Mouse (Mus musculus) embryonic stem cell, embryonic (primary cell): ENCODE measurements around the gene Ppox.

Source experiments
- CTCF ChIA-PET, 4 experiments: fragments of 300-600 bp in 2 of 4; fragments of 350-600 bp in 2 of 4; sonication (Branson Sonifier 250); formaldehyde crosslinking; loops; one replicate each; lab custom pipeline; 2022; ENCODE audit warnings: inconsistent platforms in 2 of 4; lab: Charles Lee
- POLR2A ChIA-PET, 4 experiments: fragments of 300-600 bp in 2 of 4; fragments of 350-600 bp in 2 of 4; sonication (Branson Sonifier 250); formaldehyde crosslinking; loops; one replicate each; lab custom pipeline; 2022; ENCODE audit warnings: antibody characterized with exemption in 4 of 4, inconsistent platforms in 1 of 4; lab: Charles Lee

Ppox gene

DNA sequence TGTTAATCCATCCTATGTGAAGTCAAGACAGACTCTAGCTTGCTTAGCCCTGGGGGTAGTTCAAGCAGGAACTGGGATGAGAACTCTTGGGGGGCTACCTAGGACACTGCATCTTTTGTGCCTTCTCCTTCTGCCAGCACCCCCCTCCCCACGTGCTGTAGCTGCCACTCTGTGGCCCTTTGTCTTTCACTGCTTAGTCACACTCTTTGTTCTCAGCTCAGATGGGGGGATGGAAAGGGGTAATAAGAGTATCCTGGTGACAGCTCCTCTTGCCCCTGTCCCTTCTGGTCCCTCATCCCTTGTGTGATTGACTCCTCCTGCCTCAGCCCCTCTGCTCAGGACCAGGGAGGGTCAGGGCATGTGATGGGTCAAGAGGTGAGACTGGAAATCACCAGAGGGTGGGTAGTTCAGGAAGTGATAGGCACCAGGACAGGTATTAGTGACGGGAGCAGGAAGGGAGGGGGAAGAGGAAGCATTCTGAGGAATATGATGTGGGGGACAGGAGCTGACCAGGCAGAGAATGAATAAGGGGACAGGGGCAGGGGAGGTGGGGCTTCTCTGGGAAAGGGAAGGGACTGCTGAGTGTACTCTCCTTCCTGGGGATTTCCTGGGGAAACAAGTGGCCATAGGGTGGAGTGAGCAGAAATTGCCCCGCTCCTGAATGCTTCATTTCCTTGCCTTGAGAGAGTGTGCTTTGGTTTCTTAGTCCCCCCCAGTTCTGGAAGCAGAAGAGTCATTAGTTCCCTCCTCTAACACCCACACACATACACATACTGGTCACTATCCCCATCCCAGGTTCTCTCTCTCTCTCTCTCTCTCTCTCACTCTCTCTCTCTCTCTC lies 32.4 kb downstream of the Ppox start:
- POLR2A ChIA-PET: interaction anchor here in 3 of 4 experiments (0.5 to 3.4 kb wide), 13 partner anchors 9 to 160 kb away, joined by 3 to 21 read pairs (median 3); partner anchors contain the start of genes B4galt3 (in 2 of the 3) and Usp21 (in 1 of the 3)
- CTCF ChIA-PET: interaction anchor here in 3 of 4 experiments (0.6 to 1.4 kb wide), 6 partner anchors 10 to 254 kb away, joined by 3 to 4 read pairs (median 3); partner anchors contain the start of gene Ppox (in 1 of the 3)

DNA sequence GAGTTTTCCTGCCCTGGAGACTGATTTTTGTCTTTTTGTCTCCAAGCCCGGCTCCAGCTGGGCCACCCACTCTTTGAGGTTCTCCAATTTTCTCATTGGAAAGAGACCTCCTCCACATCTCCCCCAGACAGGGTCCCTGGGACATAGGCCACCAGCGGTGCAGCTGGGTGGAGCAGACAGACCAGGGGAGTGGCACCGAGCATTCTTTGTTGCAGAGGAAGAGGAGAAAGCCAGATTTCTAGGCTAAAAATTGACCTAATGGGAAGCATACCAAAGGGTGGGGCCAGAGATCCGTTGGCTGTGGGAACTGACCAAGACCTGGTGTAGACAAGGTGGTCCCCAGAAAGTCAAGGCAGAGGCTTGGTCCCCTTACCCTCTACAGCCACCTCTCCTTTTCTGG lies 33.1 kb downstream of the Ppox start:
- POLR2A ChIA-PET: interaction anchor here in 2 of 4 experiments (0.5 to 3.1 kb wide), 9 partner anchors 10 to 137 kb away, joined by 3 to 14 read pairs (median 3); partner anchors contain the start of genes B4galt3 (in 1 of the 2) and Usp21 (in 1 of the 2)

DNA sequence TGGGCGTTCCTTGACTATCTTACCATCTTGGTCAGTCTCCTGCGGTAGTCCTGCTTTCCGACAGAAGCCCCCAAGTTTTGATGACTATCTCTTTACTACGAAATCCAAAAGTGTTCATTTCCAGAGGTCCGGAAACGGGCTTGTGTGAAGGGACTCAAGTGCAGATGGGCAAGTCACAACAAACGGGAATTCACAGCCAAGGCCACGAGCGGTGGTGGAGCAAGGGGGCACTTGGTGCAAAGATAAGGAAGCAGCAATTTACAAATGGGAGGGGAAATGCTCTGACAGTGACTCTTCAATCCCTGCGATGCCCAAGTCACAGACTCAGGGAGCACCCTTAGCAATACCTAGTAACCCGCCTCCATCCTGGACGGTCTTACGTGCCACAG lies 33.5 kb downstream of the Ppox start:
- ChIA-PET POLR2A (interaction anchor here (0.6 to 3.1 kb wide), 14 partner anchors 9 to 136 kb away, joined by 3 to 14 read pairs (median 5); partner anchors contain the start of genes B4galt3 (in 2 of the 4), Ppox (in 2 of the 4) and Pcp4l1 (in 1 of the 4)), CTCF (interaction anchor here in 3 of 4 experiments (0.6 to 1.6 kb wide), 22 partner anchors 9 to 159 kb away, joined by 3 to 14 read pairs (median 3); partner anchors contain the start of genes B4galt3 (in 1 of the 3), Ppox (in 1 of the 3) and Tomm40l (in 1 of the 3))

More for the DNA sequence above, 33.1 kb downstream of the Ppox start:
- CTCF ChIA-PET: interaction anchor here in 3 of 4 experiments (0.6 to 1.6 kb wide), 9 partner anchors 9 to 254 kb away, joined by 3 to 8 read pairs (median 3); partner anchors contain the start of genes Ppox (in 1 of the 3) and Tomm40l (in 1 of the 3)

DNA sequence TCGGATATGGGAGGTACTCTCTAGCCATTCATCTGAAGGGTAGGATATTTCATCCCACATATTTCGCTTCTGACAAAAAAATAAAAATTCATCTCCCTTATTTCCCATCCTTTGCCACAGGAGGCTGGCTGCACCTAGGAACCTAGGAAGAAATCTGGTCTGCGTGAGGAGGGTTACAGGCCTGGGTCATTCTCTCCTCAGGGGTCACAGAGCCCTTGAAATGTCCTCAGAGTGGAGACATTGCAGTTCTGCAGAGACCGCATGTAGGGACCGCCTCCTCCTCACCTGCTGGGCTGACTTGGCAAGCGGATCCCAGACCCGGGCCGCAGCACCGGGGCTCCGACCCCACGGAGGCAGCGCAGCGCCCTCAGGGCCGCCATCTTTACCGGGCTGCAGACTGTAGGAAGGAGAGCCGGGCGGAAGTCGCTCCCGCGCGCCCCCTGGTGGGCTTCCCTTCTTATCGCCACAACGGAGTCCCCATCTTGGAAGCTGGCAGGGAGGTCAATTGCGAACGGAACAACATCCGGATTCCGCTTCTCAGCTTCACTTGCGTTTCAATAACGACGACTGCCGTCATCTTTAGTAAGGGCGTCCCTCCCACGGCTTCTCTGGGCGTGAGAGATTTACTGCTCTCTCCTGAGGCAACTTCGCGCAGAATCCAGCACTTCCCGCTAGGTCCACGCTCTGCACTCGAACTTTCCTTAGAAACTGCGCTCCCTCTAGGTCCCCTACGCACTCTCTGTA lies 34.1 kb downstream of the Ppox start:
- CTCF ChIA-PET: interaction anchor here in 3 of 4 experiments (0.6 to 1.6 kb wide), 22 partner anchors 8 to 158 kb away, joined by 3 to 14 read pairs (median 3); partner anchors contain the start of genes B4galt3 (in 1 of the 3), Ppox (in 1 of the 3) and Tomm40l (in 1 of the 3)
- POLR2A ChIA-PET: interaction anchor here (0.6 to 3.1 kb wide), 19 partner anchors 9 to 1278 kb away, joined by 3 to 14 read pairs (median 4); partner anchors contain the start of genes Ppox (in 3 of the 4), B4galt3 (in 2 of the 4), Pcp4l1 (in 1 of the 4) and Usp21 (in 1 of the 4)

DNA sequence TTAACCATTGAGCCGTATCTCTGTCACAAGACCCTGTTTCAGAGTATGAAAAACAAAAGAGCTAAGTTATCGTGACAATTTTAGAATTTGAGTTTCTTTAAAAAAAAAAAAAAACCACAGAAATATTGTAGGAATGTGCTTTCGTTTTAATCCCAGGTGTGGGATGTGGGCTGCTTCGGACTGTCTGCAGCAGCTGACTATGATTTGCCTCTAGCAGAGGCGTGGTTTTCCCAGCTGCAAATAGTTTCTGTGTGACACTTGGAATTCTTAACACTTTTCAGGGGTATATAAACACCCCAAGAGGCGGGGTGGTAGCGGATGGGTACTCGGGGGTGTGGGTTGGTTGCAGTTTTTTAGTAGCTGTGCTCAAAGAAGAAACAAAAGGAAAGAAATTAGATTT lies 35.6 kb downstream of the Ppox start:
- ChIA-PET POLR2A (interaction anchor here in 3 of 4 experiments (0.6 to 3.1 kb wide), 12 partner anchors 12 to 257 kb away, joined by 3 to 14 read pairs (median 3); partner anchors contain the start of genes B4galt3 (in 2 of the 3), Nit1 (in 1 of the 3), Pcp4l1 (in 1 of the 3) and Pfdn2 (in 1 of the 3)), CTCF (interaction anchor here in 2 of 4 experiments (0.6 to 1.1 kb wide), 2 partner anchors 78 to 127 kb away, joined by 3 read pairs; no protein-coding TSS in a partner anchor)

DNA sequence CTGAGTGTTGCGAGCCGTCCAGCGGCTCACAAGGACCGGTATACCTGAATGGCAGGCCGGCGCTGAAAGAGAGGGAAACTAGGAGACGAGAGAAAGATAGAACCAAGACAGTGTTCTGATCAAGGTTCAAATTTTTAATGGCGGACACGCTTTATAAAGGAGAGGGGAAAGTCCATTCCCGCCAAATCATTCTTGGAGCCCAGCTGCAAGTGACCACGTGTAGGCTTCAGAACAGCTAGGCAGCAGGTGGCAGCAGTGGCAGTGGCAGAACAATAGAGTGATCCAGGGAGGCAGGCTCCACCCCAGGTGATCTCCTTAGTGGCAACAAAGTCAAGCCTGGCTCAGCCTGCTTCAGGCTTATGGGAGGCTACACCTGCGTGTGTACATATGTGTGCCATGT lies 39.0 kb downstream of the Ppox start:
- ChIA-PET CTCF (interaction anchor here in 1 of 4 experiments (1.1 to 1.9 kb wide), 3 partner anchors 9 to 340 kb away, joined by 3 to 7 read pairs (median 5); partner anchors contain the start of genes Adamts4, Ndufs2 and Ppox), POLR2A (interaction anchor here in 2 of 4 experiments (0.6 to 1.5 kb wide), 9 partner anchors 9 to 123 kb away, joined by 3 to 7 read pairs (median 3); partner anchors contain the start of gene Adamts4 (in 1 of the 2))

DNA sequence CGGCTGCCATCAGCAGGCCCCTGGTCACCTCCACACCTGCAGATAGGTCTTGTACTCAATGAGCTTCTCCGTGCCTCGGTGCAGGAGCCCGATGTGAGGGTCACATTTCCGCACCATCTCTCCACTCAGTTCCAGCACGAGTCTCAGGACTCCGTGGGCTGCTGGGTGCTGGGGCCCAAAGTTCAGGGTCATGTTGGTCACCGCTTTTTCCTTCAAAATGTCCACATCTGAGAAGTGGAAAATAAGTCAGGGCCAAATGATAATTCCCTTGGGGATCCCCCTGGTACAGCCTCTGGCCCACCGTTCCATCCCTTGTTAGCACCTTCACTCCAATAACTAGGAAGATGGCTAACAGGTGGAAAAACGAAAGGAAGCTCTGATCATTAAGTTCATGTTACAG lies 40.1 kb downstream of the Ppox start:
- ChIA-PET CTCF (interaction anchor here in 1 of 4 experiments (1.1 to 1.9 kb wide), 3 partner anchors 10 to 130 kb away, joined by 3 to 7 read pairs (median 5); partner anchors contain the start of genes Adamts4, Ndufs2 and Ppox), POLR2A (interaction anchor here in 2 of 4 experiments (0.6 to 1.8 kb wide), 10 partner anchors 10 to 122 kb away, joined by 3 to 8 read pairs (median 3); partner anchors contain the start of genes Adamts4 (in 1 of the 2), Nit1 (in 1 of the 2) and Pfdn2 (in 1 of the 2))

DNA sequence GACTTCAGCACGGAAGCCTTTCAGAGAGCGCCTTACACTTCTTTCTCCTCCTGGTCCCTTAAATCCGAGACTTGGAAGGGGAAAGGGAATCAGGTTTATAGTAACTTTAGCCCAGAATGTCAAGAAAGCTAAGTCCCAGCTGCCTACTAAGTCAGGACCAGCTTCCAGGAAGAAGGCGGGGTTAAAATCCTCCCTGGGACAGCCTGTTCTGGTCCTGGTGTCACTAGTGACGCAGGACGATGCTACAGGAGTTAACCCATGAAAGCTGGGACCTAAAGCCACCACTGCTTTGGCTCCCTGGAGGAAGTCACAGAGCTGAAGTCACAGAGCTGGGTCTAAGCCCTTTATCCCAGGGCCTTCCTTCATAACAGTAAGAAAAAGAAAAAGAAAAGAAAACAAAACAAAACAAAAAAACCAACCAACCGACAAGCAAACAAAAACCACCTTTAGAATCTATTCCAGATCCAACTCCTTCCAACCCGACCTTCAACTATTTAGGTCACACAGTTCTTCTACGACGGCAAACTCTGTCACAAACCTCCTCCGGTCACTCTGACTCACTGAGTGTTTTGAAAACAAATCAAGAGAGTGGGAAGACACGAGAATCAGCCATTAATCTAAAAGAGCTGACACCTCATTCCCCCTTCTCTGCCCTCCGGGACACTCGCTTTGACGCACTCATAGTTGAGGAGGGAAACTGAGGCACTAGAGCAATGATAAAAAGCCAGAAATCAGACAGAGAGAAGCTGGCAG lies 40.8 kb downstream of the Ppox start:
- CTCF ChIA-PET: interaction anchor here in 2 of 4 experiments (1.1 to 2.9 kb wide), 3 partner anchors 19 to 129 kb away, joined by 3 to 18 read pairs (median 3); partner anchors contain the start of gene Tomm40l (in 1 of the 2)

DNA sequence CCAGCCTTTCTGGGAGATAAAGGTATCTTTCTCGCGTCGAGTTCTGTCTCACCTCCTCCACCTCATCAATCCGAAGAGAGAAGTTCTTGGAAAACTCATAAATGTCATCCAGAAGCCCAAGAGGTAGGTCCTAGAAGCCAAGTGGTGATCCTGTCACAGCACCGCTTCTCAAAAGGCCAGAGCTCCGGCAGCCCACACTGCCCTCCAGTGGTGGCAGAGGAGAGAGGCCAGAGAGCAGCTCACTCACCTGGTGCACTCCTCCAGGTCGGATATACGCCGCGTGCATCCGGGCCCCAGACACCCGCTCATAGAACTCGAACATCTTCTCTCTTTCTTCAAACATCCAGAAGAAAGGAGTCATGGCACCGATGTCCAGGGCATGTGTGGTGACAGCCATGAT lies 42.5 kb downstream of the Ppox start:
- ChIA-PET POLR2A (interaction anchor here in 3 of 4 experiments (0.5 to 2.0 kb wide), 20 partner anchors 8 to 263 kb away, joined by 3 to 6 read pairs (median 3); partner anchors contain the start of genes Adamts4 (in 2 of the 3), B4galt3 (in 1 of the 3) and Ppox (in 1 of the 3)), CTCF (interaction anchor here (0.5 to 2.9 kb wide), 52 partner anchors 8 to 347 kb away, joined by 3 to 18 read pairs (median 4); partner anchors contain the start of genes Tomm40l (in 2 of the 4), Adamts4 (in 1 of the 4), Apoa2 (in 1 of the 4) and B4galt3 (in 1 of the 4))

More for the DNA sequence above, 40.8 kb downstream of the Ppox start:
- POLR2A ChIA-PET: interaction anchor here in 3 of 4 experiments (0.6 to 1.8 kb wide), 10 partner anchors 10 to 129 kb away, joined by 3 to 8 read pairs (median 4); partner anchors contain the start of genes B4galt3 (in 1 of the 3), Nit1 (in 1 of the 3) and Pfdn2 (in 1 of the 3)

DNA sequence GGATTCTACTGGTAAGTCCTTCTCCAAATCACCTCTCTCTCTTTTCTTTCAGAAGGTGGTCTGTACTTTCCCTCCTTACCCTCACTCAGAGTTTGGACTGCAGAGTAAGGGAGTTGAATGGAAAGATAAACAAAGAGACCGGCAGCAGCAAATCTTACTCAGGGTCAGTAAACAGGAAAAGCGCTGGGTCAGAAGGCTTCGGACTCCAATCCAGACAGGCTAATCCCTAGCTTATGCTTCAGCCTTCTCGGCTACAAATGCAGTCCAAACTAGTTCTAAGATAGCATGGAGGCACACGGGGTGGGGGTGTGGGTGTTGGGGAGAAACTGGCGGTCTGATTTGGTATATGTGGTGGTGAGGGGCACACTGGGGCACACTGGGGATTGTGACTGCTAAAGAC lies 43.5 kb downstream of the Ppox start:
- CTCF ChIA-PET: interaction anchor here in 2 of 4 experiments (0.9 to 2.3 kb wide), 7 partner anchors 8 to 336 kb away, joined by 3 to 12 read pairs (median 5); no protein-coding TSS in a partner anchor
- POLR2A ChIA-PET: interaction anchor here in 1 of 4 experiments (0.8 to 2.0 kb wide), 3 partner anchors 9 to 44 kb away, joined by 3 to 6 read pairs (median 5); partner anchors contain the start of gene Ppox

DNA sequence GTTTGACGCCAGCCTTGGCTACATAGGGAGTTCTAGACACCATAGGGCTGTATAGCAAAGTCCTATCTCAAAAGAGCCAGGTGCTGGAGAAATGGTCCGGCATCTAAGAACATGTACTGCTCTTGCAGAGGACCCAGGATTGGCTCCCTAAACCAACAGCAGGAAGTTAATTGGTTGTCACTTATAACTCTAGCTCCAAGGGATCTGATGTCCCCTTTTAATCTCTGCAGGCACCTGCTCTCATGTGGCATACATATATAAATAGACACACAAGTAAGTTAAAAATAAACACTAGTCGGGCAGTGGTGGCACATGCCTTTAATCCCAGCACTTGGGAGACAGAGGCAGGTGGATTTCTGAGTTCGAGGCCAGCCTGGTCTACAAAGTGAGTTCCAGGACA lies 45.2 kb downstream of the Ppox start:
- POLR2A ChIA-PET: interaction anchor here in 2 of 4 experiments (0.9 to 1.6 kb wide), 7 partner anchors 8 to 28 kb away, joined by 3 to 4 read pairs (median 4); partner anchors contain the start of gene Tomm40l (in 1 of the 2)
- CTCF ChIA-PET: interaction anchor here in 1 of 4 experiments (0.6 to 1.3 kb wide), 4 partner anchors 9 to 334 kb away, joined by 3 to 4 read pairs (median 4); no protein-coding TSS in a partner anchor

DNA sequence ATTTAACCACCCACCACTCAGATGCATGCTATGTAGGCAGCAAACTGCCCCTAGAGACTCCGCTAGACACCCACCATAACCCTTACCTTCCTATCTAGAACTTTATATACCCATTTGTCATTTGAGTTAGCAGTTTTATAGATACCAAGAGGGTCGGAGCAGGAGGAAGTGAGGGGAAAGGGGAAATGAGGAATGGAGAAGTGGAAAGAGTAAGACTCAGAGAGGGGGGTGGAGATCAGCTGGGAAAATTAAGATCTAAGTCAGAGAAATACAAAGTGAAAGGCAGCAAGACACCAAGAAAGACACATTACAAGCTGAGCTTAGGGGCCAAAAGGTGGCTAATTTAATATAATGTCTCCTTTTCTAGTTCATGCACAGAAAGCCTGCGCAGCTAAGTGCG lies 46.4 kb downstream of the Ppox start:
- CTCF ChIA-PET: interaction anchor here in 1 of 4 experiments (1.2 to 2.7 kb wide), 4 partner anchors 14 to 333 kb away, joined by 3 to 8 read pairs (median 4); partner anchors contain the start of gene Ppox
- POLR2A ChIA-PET: interaction anchor here in 2 of 4 experiments (1.1 to 2.9 kb wide), 9 partner anchors 9 to 177 kb away, joined by 3 to 7 read pairs (median 3); partner anchors contain the start of genes B4galt3 (in 1 of the 2), Ppox (in 1 of the 2) and Usf1 (in 1 of the 2)

DNA sequence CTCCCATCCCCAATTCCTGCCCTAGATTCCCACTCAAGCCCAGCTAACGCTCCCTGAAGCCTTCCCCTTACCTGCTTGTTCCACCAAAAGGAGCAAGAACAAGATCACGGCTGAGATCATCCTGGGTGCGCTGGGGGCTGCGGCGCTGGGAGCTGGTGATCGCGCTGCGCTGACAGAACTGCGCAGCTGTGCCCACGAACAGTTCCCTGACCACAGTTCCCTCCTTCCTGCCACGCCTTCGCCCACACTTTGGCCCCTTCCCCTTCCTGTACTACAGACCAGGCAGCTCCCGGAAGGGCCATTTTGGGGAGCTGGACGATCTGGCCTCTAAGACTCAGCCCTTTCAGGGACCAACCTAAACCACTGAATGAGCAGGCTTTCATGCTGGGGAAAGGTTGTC lies 46.9 kb downstream of the Ppox start, which contains the start of gene Fcer1g:
Gene Fcer1g, minus strand, starts transcription at position 240 of the 400 bp plus-strand sequence.
- ChIA-PET POLR2A (interaction anchor here in 2 of 4 experiments (0.7 to 2.9 kb wide), 10 partner anchors 9 to 177 kb away, joined by 3 to 7 read pairs (median 3); partner anchors contain the start of genes Apoa2 (in 1 of the 2), B4galt3 (in 1 of the 2), Ppox (in 1 of the 2) and Usf1 (in 1 of the 2)), CTCF (interaction anchor here in 1 of 4 experiments (0.6 to 2.7 kb wide), 4 partner anchors 9 to 47 kb away, joined by 3 to 8 read pairs (median 3); partner anchors contain the start of genes Apoa2 and Ppox)
